Mouse (Mus musculus): ENCODE measurements around the gene Poc5. TPM values are rescaled to one million over a fixed set of nuclear protein-coding genes. Genes with fewer than 3 reads are reported as not detected.

The Poc5 gene
- polyA plus RNA-seq (2012; rRNA removed) = 0.72 and 1.5 TPM in 2 replicates

DNA sequence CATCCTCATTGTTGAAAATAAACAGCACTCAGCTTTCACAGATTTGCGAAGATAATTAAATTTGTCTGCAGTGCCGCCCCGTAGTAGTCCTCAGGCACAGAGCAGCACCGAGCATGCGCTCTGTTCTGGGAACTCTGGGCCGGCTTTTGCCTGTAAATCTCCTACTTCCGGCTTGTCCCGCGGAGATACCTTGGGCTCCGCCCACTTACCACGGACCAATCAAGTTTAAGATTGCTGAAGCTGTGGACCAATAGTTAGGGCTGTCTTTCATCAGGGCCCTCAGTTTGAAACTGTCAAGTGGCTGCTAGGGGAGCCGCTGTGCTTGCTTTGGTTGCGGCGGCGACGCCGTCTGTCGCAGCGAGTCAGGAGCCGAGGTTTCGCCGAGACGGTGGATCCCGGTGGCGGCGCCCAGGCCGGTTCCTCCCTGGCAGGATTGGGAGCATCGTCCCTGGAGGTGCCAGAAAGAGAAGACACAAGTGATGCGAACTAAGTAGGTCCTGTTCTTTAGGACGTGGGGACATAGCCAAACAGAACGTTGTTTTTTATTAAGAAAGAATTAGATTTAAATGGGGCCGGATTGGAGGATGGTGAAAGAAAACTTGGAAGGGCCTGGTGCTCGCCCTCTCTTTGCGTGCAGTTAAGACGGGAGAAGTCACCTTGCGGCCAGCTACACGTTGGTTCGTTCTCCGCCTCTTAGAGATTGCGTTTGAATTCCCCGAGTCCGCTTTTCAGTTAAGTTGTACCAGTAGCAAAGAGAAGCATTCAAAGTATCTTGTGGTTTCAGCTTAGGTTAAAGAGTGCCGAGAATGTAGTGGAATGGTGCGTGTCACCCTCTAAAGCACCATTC is at the start of gene Poc5:
Gene Poc5 (plus strand): TSS at position 253 of the 847 bp plus-strand sequence.

Other genes with a start within 250 kb of the Poc5 start
- 5.2 and 8.9 TPM in 2 replicates for gene Ankdd1b, start 82.9 kb downstream of the Poc5 start, polyA plus RNA-seq (2012; rRNA removed)
- gene Gm17622, start 102.4 kb downstream of the Poc5 start, polyA plus RNA-seq (2012; rRNA removed) = not detected in 2 replicates
- 0.24 and 0.34 TPM in 2 replicates for gene Polk, start 154.3 kb downstream of the Poc5 start, polyA plus RNA-seq (2012; rRNA removed)
- 5.4 and 6.5 TPM in 2 replicates for gene Col4a3bp, start 154.3 kb downstream of the Poc5 start, polyA plus RNA-seq (2012; rRNA removed)